Mouse (Mus musculus): ENCODE measurements around the gene Gm42715.

- TF ChIP-seq CTCF (conservative IDR thresholded peaks at IDR 0.05; ENCODE audit: insufficient read depth, insufficient read length, low read depth, low read length) (no peak), POLR2A (IDR thresholded peaks at IDR 0.05; ENCODE audit: low read depth, low read length) (no peak)
Observed at GRCm38 (mm10) chr7:127614091-127614490, 94.7 kb downstream of the Gm42715 start.

Data from kidney, adult 2 months (tissue).